Mouse (Mus musculus) testis, adult 2 months (tissue): ENCODE measurements around the gene Cbx2.

Source experiments
- CTCF ChIP-seq: fragments of 200-500 bp; IDR thresholded peaks from 2 replicates; pipeline ENCODE4 v1.5.1; 2012; ENCODE audit warnings: low read depth, mild to moderate bottlenecking, inconsistent platforms, low read length, moderate library complexity; ENCODE audit not compliant: control insufficient read depth, insufficient read depth, insufficient replicate concordance
- POLR2A ChIP-seq: fragments of 200-500 bp; IDR thresholded peaks from 2 replicates; pipeline ENCODE4 v1.6.1; 2012; ENCODE audit warnings: low read depth, mild to moderate bottlenecking, inconsistent platforms, low read length, moderate library complexity; ENCODE audit not compliant: control insufficient read depth

DNA sequence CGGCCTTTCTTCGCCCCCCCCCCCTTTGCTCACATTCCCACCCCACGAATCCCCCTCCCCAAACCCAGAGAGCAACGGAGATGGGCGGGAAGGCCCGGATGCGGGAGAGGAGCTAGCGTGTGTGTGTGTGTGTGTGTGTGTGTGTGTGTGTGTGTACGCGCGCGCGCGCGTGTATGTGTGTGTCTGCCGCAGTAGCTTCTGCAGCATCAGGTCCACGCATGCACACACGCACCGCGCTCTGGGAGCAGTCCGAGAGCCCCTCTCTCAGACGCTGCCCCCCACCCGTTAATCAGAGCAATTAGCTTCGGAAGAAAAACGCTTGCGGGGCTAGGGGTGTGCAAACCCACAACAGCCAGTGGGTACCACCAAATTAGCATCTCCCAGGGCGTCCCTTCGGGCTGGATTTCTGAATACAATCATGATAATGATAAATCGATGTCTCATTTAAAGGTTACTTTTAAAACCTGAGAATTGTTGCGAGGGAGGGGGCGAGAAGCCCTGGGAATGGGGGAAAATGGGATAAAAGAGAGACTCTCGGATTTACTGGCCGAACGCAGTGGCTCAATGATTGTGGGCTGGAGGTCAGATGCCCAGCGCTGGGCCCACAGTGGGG, 31.1 kb downstream of the Cbx2 start:
- TF ChIP-seq CTCF = no peak
- TF ChIP-seq POLR2A = no peak
